Mouse (Mus musculus) spleen, adult 2 months (tissue): Measurements from ENCODE around the gene Nt5c3.

Experiments
- CTCF ChIP-seq: fragments of 200-500 bp; IDR thresholded peaks from 2 replicates; pipeline ENCODE4 v1.5.1; 2011; ENCODE audit warnings: mild to moderate bottlenecking, inconsistent platforms; ENCODE audit not compliant: insufficient read depth, insufficient read length, insufficient replicate concordance; ENCODE audit errors: extremely low read depth
- POLR2A ChIP-seq: fragments of 200-500 bp; IDR thresholded peaks from 2 replicates; pipeline ENCODE4 v1.6.1; 2011; ENCODE audit warnings: low read depth, low read length, inconsistent platforms

DNA sequence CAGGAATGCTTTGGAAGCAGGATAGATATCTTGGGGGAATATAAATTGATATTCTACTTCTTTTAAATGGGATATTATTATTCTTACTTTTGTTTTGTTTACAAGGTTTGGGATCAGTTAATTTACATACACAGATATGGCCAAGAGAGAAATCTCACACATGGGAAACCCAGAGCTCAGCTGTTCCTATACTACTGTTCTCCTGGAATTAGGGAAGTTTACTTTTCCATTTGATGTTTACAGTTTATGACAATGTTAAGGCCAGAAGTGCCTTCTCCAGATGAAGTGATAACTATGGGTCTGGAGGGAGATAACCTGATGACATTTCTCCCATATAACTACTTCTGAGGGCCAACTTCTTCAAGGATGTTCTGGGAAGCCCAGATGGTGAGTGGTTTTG lies 46.2 kb upstream of the Nt5c3 start, which contains the start of gene Vmn1r5:
- TF ChIP-seq CTCF = no peak
- TF ChIP-seq POLR2A = no peak
